Mouse (Mus musculus): ENCODE measurements at regions not wholly inside any gene's neighbourhood (a gene's known extent, or its start where the extent isn't known, plus 50 kb on each side); places are given as distances from the start of the nearest gene placed in this dataset.
"Not testable (repeated sequence)": the region's sequence is repeated elsewhere in the genome, so short reads cannot be mapped to it uniquely, and the experiment has no call there.

DNA sequence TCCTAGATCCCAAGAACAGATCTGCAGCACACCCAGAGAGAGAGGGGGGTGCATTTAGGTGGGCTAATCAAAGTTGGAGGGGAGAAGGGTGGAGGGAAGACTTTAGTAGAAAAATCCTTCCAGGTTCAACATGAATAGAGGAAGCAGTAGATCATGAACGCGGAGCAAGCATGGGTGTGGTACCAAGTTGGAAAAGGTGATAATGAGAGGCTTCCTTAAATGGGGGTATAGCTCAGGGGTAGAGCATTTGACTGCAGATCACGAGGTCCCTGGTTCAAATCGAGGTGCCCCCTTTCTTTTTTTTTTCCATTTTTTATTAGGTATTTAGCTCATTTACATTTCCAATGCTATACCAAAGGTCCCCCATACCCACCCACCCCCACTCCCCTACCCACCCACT is 54.0 kb upstream of the Krba1 start:
- not testable (repeated sequence) for H3K4me3 ChIP-seq (replicated peaks); H3K4me1 ChIP-seq; H3K27ac ChIP-seq (replicated peaks); ATAC-seq (ENCODE audit: low FRiP score); H3K36me3 ChIP-seq; H3K27me3 ChIP-seq (replicated peaks); H3K9ac ChIP-seq (replicated peaks); H3K9me3 ChIP-seq (replicated peaks); H3K4me2 ChIP-seq
- whole genome bisulfite sequencing = 94% methylated on average over 4 of the region's 4 CpGs

DNA sequence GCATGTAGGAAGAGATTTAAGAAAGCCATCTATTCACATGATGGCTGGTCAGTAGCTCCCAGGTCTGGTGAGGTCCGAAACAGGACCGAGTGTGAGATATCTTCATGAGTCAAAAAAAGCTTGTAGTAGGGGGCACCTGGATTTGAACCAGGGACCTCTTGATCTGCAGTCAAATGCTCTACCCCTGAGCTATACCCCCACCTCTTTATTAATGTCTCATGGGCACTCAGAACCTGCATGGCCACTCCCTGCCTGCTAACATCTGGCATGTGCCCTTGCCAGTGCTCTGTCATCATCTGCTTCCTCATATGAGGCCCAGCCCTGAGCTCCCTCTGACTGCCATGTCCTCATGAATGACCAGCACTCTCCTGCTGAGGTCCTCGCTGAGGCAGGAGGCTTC is 58.4 kb upstream of the Krba1 start:
- H3K36me3 ChIP-seq; H3K9me3 ChIP-seq (replicated peaks); H3K4me3 ChIP-seq (replicated peaks); H3K27me3 ChIP-seq (replicated peaks); H3K4me2 ChIP-seq; ATAC-seq (ENCODE audit: low FRiP score); H3K9ac ChIP-seq (replicated peaks); H3K27ac ChIP-seq (replicated peaks); H3K4me1 ChIP-seq: not testable (repeated sequence)
- 73% methylated on average over 3 of the region's 3 CpGs for WGBS

DNA sequence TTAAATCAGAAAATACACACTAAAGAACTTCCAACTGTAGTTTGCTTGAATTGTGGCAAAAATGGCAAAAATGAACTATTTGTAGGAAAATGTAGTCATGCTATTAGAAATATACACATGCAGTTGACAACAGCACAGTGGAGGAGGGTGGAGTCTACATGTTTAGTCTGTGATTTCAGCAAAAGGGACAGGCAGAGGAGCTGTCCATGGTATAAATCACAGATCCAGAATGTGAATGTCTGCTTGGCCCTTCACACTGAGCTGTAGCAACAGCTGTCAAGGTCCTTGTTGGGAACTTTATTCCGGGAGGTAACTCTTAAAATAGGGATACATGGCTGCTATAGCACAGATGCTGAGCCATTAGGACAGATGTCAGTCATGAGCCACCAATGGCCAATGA is 107.4 kb upstream of the Krba1 start:
- no peak overlapping the region for H3K9ac ChIP-seq (replicated peaks)
- WGBS = 87% methylated on average over 1 of the region's 1 CpGs

DNA sequence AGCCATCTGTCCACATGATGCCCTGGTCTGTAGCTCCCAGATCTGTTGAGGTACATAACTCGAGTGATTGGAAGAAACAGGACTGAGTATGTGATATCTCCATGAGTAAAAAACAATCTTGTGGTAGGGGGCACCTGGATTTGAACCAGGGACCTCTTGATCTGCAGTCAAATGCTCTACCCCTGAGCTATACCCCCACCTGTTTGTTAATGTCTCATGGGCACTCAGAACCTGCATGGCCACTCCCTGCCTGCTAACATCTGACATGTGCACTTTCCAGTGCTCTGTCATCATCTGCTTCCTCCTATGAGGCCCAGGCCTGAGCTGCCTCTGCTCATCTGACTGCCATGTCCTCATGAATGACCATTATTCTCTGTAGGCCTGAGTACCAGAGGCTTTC is 115.7 kb upstream of the Krba1 start:
- H3K9me3 ChIP-seq (replicated peaks) = not testable (repeated sequence)

More for the DNA sequence above, 107.4 kb upstream of the Krba1 start:
- Histone ChIP-seq H3K4me2 (no peak overlapping the region), H3K36me3 (no peaks in the 10 kb centered on the region), H3K27me3 (replicated peaks) (no peaks in the 10 kb centered on the region), H3K4me3 (replicated peaks) (no peak overlapping the region), H3K27ac (replicated peaks) (no peak overlapping the region), H3K9me3 (replicated peaks) (no peaks in the 10 kb centered on the region), H3K4me1 (no peaks in the 10 kb centered on the region)
- ATAC-seq (ENCODE audit: low FRiP score) = no peak

DNA sequence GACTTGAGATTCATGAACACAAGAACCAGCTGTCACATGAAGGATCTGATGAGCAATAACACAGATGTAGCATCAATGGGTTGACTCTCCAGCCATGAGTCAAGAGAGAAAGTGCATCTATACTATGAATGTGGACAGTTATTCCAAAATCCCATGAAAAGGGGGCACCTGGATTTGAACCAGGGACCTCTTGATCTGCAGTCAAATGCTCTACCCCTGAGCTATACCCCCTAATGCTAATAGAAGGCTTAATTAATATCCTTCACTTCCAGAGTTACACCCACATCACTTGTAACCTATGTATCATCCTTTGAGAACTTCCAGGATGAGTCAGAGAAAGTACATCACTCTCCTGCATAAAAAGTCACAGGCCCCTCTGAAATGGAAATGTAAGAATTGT is 133.8 kb upstream of the Krba1 start:
- H3K4me2 ChIP-seq; H3K27me3 ChIP-seq (replicated peaks); H3K27ac ChIP-seq (replicated peaks); H3K4me1 ChIP-seq; H3K4me3 ChIP-seq (replicated peaks); H3K9me3 ChIP-seq (replicated peaks); H3K9ac ChIP-seq (replicated peaks); H3K36me3 ChIP-seq; ATAC-seq (ENCODE audit: low FRiP score): not testable (repeated sequence)

More for the DNA sequence above, 115.7 kb upstream of the Krba1 start:
- H3K4me1 ChIP-seq; H3K4me3 ChIP-seq (replicated peaks); H3K27me3 ChIP-seq (replicated peaks); H3K36me3 ChIP-seq; H3K9ac ChIP-seq (replicated peaks); H3K27ac ChIP-seq (replicated peaks); H3K4me2 ChIP-seq; ATAC-seq (ENCODE audit: low FRiP score): not testable (repeated sequence)
- 70% methylated on average over 1 of the region's 1 CpGs for WGBS

DNA sequence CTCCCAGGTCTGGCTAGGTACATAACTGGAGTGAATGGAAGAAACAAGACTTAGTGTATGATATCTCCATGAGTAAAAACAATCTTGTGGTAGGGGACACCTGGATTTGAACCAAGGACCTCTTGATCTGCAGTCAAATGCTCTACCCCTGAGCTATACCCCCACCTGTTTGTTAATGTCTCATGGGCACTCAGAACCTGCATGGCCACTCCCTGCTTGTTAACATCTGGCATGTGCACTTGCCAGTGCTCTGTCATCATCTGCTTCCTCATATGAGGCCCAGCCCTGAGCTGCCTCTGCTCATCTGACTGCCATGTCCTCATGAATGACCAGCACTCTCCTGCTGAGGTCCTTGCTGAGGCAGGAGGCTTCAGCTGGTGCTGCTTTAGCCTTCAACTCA is 142.4 kb upstream of the Krba1 start:
- H3K4me2 ChIP-seq; H3K4me1 ChIP-seq; ATAC-seq (ENCODE audit: low FRiP score); H3K27ac ChIP-seq (replicated peaks); H3K27me3 ChIP-seq (replicated peaks); H3K9me3 ChIP-seq (replicated peaks); H3K9ac ChIP-seq (replicated peaks); H3K4me3 ChIP-seq (replicated peaks); H3K36me3 ChIP-seq: not testable (repeated sequence)

DNA sequence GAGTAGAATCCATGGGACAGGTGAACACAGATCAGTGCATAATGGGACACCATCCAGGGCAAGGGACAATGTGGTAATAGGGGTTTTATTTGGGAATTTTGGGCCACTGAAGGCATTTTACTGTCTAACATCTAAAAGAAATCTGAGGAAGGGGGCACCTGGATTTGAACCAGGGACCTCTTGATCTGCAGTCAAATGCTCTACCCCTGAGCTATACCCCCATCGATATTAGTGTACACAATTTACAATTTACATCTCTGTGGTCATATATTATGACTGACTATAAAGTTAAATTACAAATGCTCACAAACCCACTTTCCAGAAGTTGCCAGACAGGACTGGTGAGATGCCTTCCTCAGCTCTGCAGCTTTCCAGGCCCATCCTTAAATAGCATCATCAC is 143.4 kb upstream of the Krba1 start:
- no peak overlapping the region for H3K27ac ChIP-seq (replicated peaks)
- no peaks in the 10 kb centered on the region for H3K36me3 ChIP-seq
- no peak overlapping the region for H3K4me2 ChIP-seq
- no peak overlapping the region for H3K4me3 ChIP-seq (replicated peaks)
- no peaks in the 10 kb centered on the region for H3K4me1 ChIP-seq
- WGBS = 85% methylated on average over 1 of the region's 1 CpGs
- H3K9ac ChIP-seq (replicated peaks) = no peak overlapping the region
- no peaks in the 10 kb centered on the region for H3K9me3 ChIP-seq (replicated peaks)
- no peaks in the 10 kb centered on the region for H3K27me3 ChIP-seq (replicated peaks)
- no peak for ATAC-seq (ENCODE audit: low FRiP score)

DNA sequence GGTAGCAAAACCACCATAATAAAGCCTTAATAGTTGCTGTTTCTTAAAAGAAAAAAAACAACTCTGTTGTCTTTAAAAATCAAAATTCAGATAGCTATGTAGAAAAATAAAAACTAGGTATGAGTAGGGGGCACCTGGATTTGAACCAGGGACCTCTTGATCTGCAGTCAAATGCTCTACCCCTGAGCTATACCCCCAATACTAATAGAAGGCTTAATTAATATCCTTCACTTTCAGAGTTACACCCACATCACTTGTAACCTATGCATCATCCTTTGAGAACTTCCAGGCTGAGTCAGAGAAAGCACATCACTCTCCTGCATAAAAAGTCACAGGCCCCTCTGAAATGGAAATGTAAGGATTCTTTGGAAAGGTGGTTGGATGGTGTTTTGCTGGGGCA is 151.2 kb upstream of the Krba1 start:
- not testable (repeated sequence) for H3K27ac ChIP-seq (replicated peaks)

DNA sequence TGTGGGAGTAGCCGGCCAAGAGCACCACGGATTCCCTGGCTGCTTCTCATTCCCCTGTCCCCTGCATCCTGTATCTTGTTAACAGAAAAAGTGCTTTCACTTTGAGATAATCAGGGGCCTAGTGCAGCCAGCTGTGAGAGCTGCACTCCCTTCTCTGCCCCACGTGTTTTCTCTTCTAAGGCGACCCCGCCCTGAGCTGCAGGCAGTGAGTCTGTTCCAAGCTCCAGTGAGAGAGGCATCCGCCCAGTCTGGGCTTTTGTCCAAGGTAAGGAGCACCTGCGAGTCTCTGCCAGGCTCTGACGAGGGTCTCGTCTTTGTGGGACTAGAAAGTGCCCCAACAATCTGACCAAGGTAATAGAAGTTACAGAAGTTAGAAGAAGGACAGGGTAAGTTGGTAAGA is 141.0 kb upstream of the Zfp746 start:
- Histone ChIP-seq H3K9ac (replicated peaks) (no peak overlapping the region), H3K4me2 (no peak overlapping the region), H3K9me3 (replicated peaks) (no peaks in the 10 kb centered on the region), H3K4me1 (no peaks in the 10 kb centered on the region), H3K4me3 (replicated peaks) (no peak overlapping the region), H3K27ac (replicated peaks) (no peak overlapping the region), H3K27me3 (replicated peaks) (no peaks in the 10 kb centered on the region), H3K36me3 (no peaks in the 10 kb centered on the region)
- WGBS = 69% methylated on average over 9 of the region's 9 CpGs
- no peak for ATAC-seq (ENCODE audit: low FRiP score)

More for the DNA sequence above, 151.2 kb upstream of the Krba1 start:
- not testable (repeated sequence) for H3K36me3 ChIP-seq; H3K27me3 ChIP-seq (replicated peaks); H3K9me3 ChIP-seq (replicated peaks); H3K4me2 ChIP-seq; H3K4me3 ChIP-seq (replicated peaks); H3K4me1 ChIP-seq; H3K9ac ChIP-seq (replicated peaks); ATAC-seq (ENCODE audit: low FRiP score)

DNA sequence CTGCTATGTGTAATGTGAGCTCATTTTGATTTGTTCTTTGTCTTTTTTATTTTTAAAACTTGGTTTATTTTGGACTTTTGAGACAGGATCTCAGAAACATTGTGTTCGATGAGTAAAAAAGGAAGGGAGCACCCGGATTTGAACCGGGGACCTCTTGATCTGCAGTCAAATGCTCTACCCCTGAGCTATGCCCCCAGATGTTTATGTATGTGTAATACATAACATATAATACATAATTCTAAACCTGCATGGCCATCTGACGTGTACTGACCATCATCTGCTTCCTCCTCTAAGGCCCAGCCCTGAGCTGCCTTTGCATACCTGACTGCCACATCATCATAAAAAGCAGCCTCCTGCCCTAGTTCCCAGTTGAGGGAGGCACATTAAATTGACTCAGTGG is 137.8 kb upstream of the Zfp746 start:
- no peak for ATAC-seq (ENCODE audit: low FRiP score)
- 92% methylated on average over 4 of the region's 4 CpGs for WGBS
- no peak overlapping the region for H3K27ac ChIP-seq (replicated peaks)
- H3K9ac ChIP-seq (replicated peaks) = no peak overlapping the region
- H3K9me3 ChIP-seq (replicated peaks) = no peaks in the 10 kb centered on the region
- H3K36me3 ChIP-seq = no peaks in the 10 kb centered on the region
- H3K4me2 ChIP-seq = no peak overlapping the region
- H3K4me3 ChIP-seq (replicated peaks) = no peak overlapping the region
- no peaks in the 10 kb centered on the region for H3K27me3 ChIP-seq (replicated peaks)
- H3K4me1 ChIP-seq = no peaks in the 10 kb centered on the region

DNA sequence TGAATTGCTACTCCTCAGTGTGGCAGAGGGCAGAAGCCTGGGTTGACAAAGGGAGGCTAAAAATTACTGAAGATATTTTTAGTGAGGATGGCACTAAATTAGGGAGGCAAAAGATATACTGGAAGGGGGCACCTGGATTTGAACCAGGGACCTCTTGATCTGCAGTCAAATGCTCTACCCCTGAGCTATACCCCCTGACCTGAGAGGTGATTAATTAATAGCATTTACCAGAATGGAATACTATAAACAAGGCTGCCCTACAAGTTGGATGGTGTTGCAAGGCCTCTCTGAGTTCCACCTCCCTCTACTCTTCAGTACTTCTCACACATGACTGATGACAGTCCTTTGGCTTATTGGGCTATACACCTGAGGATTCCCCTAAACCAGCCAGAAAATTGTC is 136.6 kb upstream of the Zfp746 start:
- H3K27ac ChIP-seq (replicated peaks) = no peak overlapping the region
- ATAC-seq (ENCODE audit: low FRiP score) = no peak

DNA sequence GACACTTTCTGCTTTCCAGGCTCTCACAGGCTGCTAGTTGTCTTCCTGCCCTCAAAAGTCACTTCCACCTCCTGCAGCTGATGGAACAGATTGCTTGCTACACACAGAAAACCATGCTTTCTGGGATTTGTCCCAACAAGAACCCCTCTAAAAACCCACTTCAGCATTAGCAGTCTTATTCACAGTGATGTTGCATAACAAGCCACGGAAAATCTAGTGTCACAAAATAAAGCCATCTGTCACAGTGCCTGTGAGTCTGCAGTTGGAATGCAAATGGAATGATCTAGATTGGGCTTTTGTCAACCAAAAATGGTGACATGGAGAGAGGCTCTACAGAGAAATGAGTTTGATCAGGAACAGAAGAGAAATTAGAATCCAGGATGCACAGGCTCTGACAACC is 135.4 kb upstream of the Zfp746 start:
- not testable (repeated sequence) for H3K4me3 ChIP-seq (replicated peaks); ATAC-seq (ENCODE audit: low FRiP score); H3K27ac ChIP-seq (replicated peaks); H3K36me3 ChIP-seq; H3K27me3 ChIP-seq (replicated peaks); H3K4me1 ChIP-seq; H3K9ac ChIP-seq (replicated peaks); H3K4me2 ChIP-seq; H3K9me3 ChIP-seq (replicated peaks)
- WGBS = 51% methylated on average over 1 of the region's 1 CpGs

More for the DNA sequence above, 136.6 kb upstream of the Zfp746 start:
- H3K4me3 ChIP-seq (replicated peaks) = no peak overlapping the region
- no peaks in the 10 kb centered on the region for H3K4me1 ChIP-seq
- H3K9ac ChIP-seq (replicated peaks) = no peak overlapping the region
- H3K27me3 ChIP-seq (replicated peaks) = no peaks in the 10 kb centered on the region
- no peaks in the 10 kb centered on the region for H3K36me3 ChIP-seq
- no peak overlapping the region for H3K4me2 ChIP-seq
- no peaks in the 10 kb centered on the region for H3K9me3 ChIP-seq (replicated peaks)

DNA sequence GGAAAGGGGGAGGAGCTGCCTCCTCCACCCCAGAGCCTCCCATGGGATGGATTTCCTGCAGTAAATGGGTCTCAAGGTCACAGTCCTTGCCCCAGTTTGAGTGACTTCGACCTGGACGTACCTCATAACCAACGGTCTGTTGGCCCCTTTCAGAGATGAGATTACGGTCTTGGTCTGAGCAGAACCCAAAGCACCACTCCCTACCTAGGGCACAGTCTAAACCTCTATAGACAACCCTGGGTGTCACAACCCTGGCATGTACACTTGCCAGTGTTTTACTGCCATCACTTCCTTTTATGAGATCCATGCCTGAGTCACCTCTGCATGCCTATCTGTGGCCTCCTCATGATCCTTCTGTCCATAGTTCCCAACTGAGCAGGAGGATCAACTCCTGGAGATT is 128.8 kb upstream of the Zfp746 start:
- no peaks in the 10 kb centered on the region for H3K9me3 ChIP-seq (replicated peaks)
- H3K4me2 ChIP-seq = no peak overlapping the region
- H3K27ac ChIP-seq (replicated peaks) = no peak overlapping the region
- 96% methylated on average over 4 of the region's 4 CpGs for WGBS
- no peak overlapping the region for H3K9ac ChIP-seq (replicated peaks)
- no peaks in the 10 kb centered on the region for H3K36me3 ChIP-seq
- H3K4me1 ChIP-seq = no peaks in the 10 kb centered on the region
- no peak overlapping the region for H3K4me3 ChIP-seq (replicated peaks)
- no peaks in the 10 kb centered on the region for H3K27me3 ChIP-seq (replicated peaks)
- no peak for ATAC-seq (ENCODE audit: low FRiP score)

Data from neural tube, embryonic 15.5 days (tissue).